Mouse (Mus musculus): Measurements from ENCODE around the gene Slco1a5. TPM values are rescaled to one million over a fixed set of nuclear protein-coding genes. Genes with fewer than 3 reads are reported as not detected.
"Not testable (repeated sequence)": the region's sequence is repeated elsewhere in the genome, so short reads cannot be mapped to it uniquely, and the experiment has no call there.

Gene Slco1a5
- polyA plus RNA-seq, 1 experiment, result not detected

- Histone ChIP-seq H3K4me1 (ENCODE audit: control insufficient read depth, insufficient read depth, insufficient read length) (no peaks in the 10 kb centered on the region), H3K27me3 (ENCODE audit: control insufficient read depth, insufficient read depth, low read length) (no peaks in the 10 kb centered on the region), H3K36me3 (ENCODE audit: control insufficient read depth, insufficient read depth, low read length) (no peaks in the 10 kb centered on the region), H3K4me3 (ENCODE audit: extremely low read depth, insufficient read depth, insufficient read length) (no peak within 1 kb of the TSS), H3K27ac (ENCODE audit: insufficient read depth, low read length) (no peak within 1 kb of the TSS)
- no peak for DNase-seq (ENCODE audit: low read depth in 1 of 2, low spot score in 2 of 2)
- 74% methylated on average over 4 of the region's 4 CpGs for WGBS
- TF ChIP-seq CTCF (IDR thresholded peaks at IDR 0.05; ENCODE audit: extremely low read depth, insufficient read depth, insufficient read length, insufficient replicate concordance), result no peak
- no peak for TF ChIP-seq POLR2A (IDR thresholded peaks at IDR 0.05; ENCODE audit: low read depth, low read length)
Observed at GRCm38 (mm10) chr6:142298098-142298497, 24.7 kb downstream of the Slco1a5 start, which contains the start of gene Iapp. Gene Iapp (plus strand): TSS chr6:142298423.

GRCm38 (mm10) chr6:142289413-142290118 is 33.2 kb downstream of the Slco1a5 start:
- Histone ChIP-seq H3K36me3 (ENCODE audit: control insufficient read depth, insufficient read depth, low read length) (no peaks in the 10 kb centered on the region), H3K27me3 (ENCODE audit: control insufficient read depth, insufficient read depth, low read length) (no peaks in the 10 kb centered on the region), H3K4me3 (ENCODE audit: extremely low read depth, insufficient read depth, insufficient read length) (no peak overlapping the region), H3K4me1 (ENCODE audit: control insufficient read depth, insufficient read depth, insufficient read length) (no peaks in the 10 kb centered on the region), H3K27ac (ENCODE audit: insufficient read depth, low read length) (no peak overlapping the region)
- TF ChIP-seq POLR2A (IDR thresholded peaks at IDR 0.05; ENCODE audit: low read depth, low read length), result no peak
- TF ChIP-seq CTCF (IDR thresholded peaks at IDR 0.05; ENCODE audit: extremely low read depth, insufficient read depth, insufficient read length, insufficient replicate concordance), result no peak
- DNase-seq (ENCODE audit: low read depth in 1 of 2, low spot score in 2 of 2), result no peak
- WGBS, result 77% methylated on average over 12 of the region's 12 CpGs

- H3K27ac ChIP-seq (ENCODE audit: insufficient read depth, low read length), result no peak overlapping the region
- DNase-seq (ENCODE audit: low read depth in 1 of 2, low spot score in 2 of 2), result no peak
- no peaks in the 10 kb centered on the region for H3K27me3 ChIP-seq (ENCODE audit: control insufficient read depth, insufficient read depth, low read length)
- H3K4me3 ChIP-seq (ENCODE audit: extremely low read depth, insufficient read depth, insufficient read length), result no peak overlapping the region
- TF ChIP-seq POLR2A (IDR thresholded peaks at IDR 0.05; ENCODE audit: low read depth, low read length) (no peak), CTCF (IDR thresholded peaks at IDR 0.05; ENCODE audit: extremely low read depth, insufficient read depth, insufficient read length, insufficient replicate concordance) (no peak)
- H3K4me1 ChIP-seq (ENCODE audit: control insufficient read depth, insufficient read depth, insufficient read length), result no peaks in the 10 kb centered on the region
- 25% methylated on average over 4 of the region's 4 CpGs for WGBS
- no peaks in the 10 kb centered on the region for H3K36me3 ChIP-seq (ENCODE audit: control insufficient read depth, insufficient read depth, low read length)
Observed at GRCm38 (mm10) chr6:142275721-142276442, 46.9 kb downstream of the Slco1a5 start.

GRCm38 (mm10) chr6:142250738-142251307 is 72.0 kb downstream of the Slco1a5 start:
- 97% methylated on average over 1 of the region's 1 CpGs for WGBS
- not testable (repeated sequence) for H3K36me3 ChIP-seq (ENCODE audit: control insufficient read depth, insufficient read depth, low read length); H3K27me3 ChIP-seq (ENCODE audit: control insufficient read depth, insufficient read depth, low read length); H3K4me3 ChIP-seq (ENCODE audit: extremely low read depth, insufficient read depth, insufficient read length); H3K4me1 ChIP-seq (ENCODE audit: control insufficient read depth, insufficient read depth, insufficient read length); DNase-seq (ENCODE audit: low read depth in 1 of 2, low spot score in 2 of 2); H3K27ac ChIP-seq (ENCODE audit: insufficient read depth, low read length)

GRCm38 (mm10) chr6:142245065-142245464 is 77.7 kb downstream of the Slco1a5 start:
- Histone ChIP-seq H3K36me3 (ENCODE audit: control insufficient read depth, insufficient read depth, low read length) (no peaks in the 10 kb centered on the region), H3K27me3 (ENCODE audit: control insufficient read depth, insufficient read depth, low read length) (no peaks in the 10 kb centered on the region), H3K4me1 (ENCODE audit: control insufficient read depth, insufficient read depth, insufficient read length) (no peaks in the 10 kb centered on the region), H3K27ac (ENCODE audit: insufficient read depth, low read length) (no peak overlapping the region), H3K4me3 (ENCODE audit: extremely low read depth, insufficient read depth, insufficient read length) (no peak overlapping the region)
- 87% methylated on average over 5 of the region's 5 CpGs for WGBS
- no peak for DNase-seq (ENCODE audit: low read depth in 1 of 2, low spot score in 2 of 2)
- TF ChIP-seq CTCF (IDR thresholded peaks at IDR 0.05; ENCODE audit: extremely low read depth, insufficient read depth, insufficient read length, insufficient replicate concordance), result no peak
- TF ChIP-seq POLR2A (IDR thresholded peaks at IDR 0.05; ENCODE audit: low read depth, low read length), result no peak

GRCm38 (mm10) chr6:142239468-142239867 is 83.3 kb downstream of the Slco1a5 start:
- Histone ChIP-seq H3K36me3 (ENCODE audit: control insufficient read depth, insufficient read depth, low read length) (no peaks in the 10 kb centered on the region), H3K4me1 (ENCODE audit: control insufficient read depth, insufficient read depth, insufficient read length) (no peaks in the 10 kb centered on the region), H3K27ac (ENCODE audit: insufficient read depth, low read length) (no peak overlapping the region), H3K27me3 (ENCODE audit: control insufficient read depth, insufficient read depth, low read length) (no peaks in the 10 kb centered on the region), H3K4me3 (ENCODE audit: extremely low read depth, insufficient read depth, insufficient read length) (no peak overlapping the region)
- WGBS, result 69% methylated on average over 1 of the region's 1 CpGs
- no peak for DNase-seq (ENCODE audit: low read depth in 1 of 2, low spot score in 2 of 2)
- TF ChIP-seq POLR2A (IDR thresholded peaks at IDR 0.05; ENCODE audit: low read depth, low read length), result no peak
- TF ChIP-seq CTCF (IDR thresholded peaks at IDR 0.05; ENCODE audit: extremely low read depth, insufficient read depth, insufficient read length, insufficient replicate concordance), result no peak

- H3K4me1 ChIP-seq (ENCODE audit: control insufficient read depth, insufficient read depth, insufficient read length), result no peaks in the 10 kb centered on the region
- no peak overlapping the region for H3K27ac ChIP-seq (ENCODE audit: insufficient read depth, low read length)
- no peak overlapping the region for H3K4me3 ChIP-seq (ENCODE audit: extremely low read depth, insufficient read depth, insufficient read length)
- H3K36me3 ChIP-seq (ENCODE audit: control insufficient read depth, insufficient read depth, low read length), result no peaks in the 10 kb centered on the region
- DNase-seq (ENCODE audit: low read depth in 1 of 2, low spot score in 2 of 2), result no peak
- H3K27me3 ChIP-seq (ENCODE audit: control insufficient read depth, insufficient read depth, low read length), result no peaks in the 10 kb centered on the region
- TF ChIP-seq CTCF (IDR thresholded peaks at IDR 0.05; ENCODE audit: extremely low read depth, insufficient read depth, insufficient read length, insufficient replicate concordance) (no peak), POLR2A (IDR thresholded peaks at IDR 0.05; ENCODE audit: low read depth, low read length) (no peak)
Observed at GRCm38 (mm10) chr6:142220138-142220537, 102.6 kb downstream of the Slco1a5 start.
